Mouse (Mus musculus) thymus, adult 2 months (tissue): ENCODE results near the gene Ube2b. TPM values are rescaled to one million over a fixed set of nuclear protein-coding genes. Genes with fewer than 3 reads are reported as not detected.
A peak's percentile ranks its signal among the peaks of the same experiment; 100 is the strongest.

Experiments used
- DNase-seq: peaks from one replicate; pipeline ENCODE4 v3.0.0; 2021
- H3K27ac ChIP-seq: fragments of 200-500 bp; 2 replicates; pipeline ENCODE4 v1.5.1; 2012; ENCODE audit warnings: low read length, control low read depth; ENCODE audit not compliant: control insufficient read depth, insufficient read depth
- H3K27me3 ChIP-seq: fragments of 200-500 bp; 2 replicates; pipeline ENCODE4 v1.6.1; 2012; ENCODE audit warnings: mild to moderate bottlenecking, low read length, moderate library complexity, mixed read lengths; ENCODE audit not compliant: control insufficient read depth, insufficient read depth
- H3K36me3 ChIP-seq: fragments of 200-500 bp; 2 replicates; pipeline ENCODE4 v1.6.1; 2012; ENCODE audit warnings: mild to moderate bottlenecking, low read length, moderate library complexity; ENCODE audit not compliant: control insufficient read depth, insufficient read depth
- H3K4me1 ChIP-seq: fragments of 200-500 bp; replicated peaks from 2 replicates; pipeline ENCODE4 v1.6.1; 2012; ENCODE audit warnings: low read length; ENCODE audit not compliant: control insufficient read depth, insufficient read depth
- H3K4me3 ChIP-seq: fragments of 200-500 bp; 2 replicates; pipeline ENCODE4 v1.5.1; 2012; ENCODE audit warnings: mild to moderate bottlenecking, low read length, control low read depth, moderate library complexity; ENCODE audit not compliant: control insufficient read depth, insufficient read depth
- CTCF ChIP-seq: fragments of 200-500 bp; IDR thresholded peaks from 2 replicates; pipeline ENCODE4 v1.5.1; 2012; ENCODE audit warnings: mild to moderate bottlenecking, control low read depth, low read length, moderate library complexity, borderline replicate concordance; ENCODE audit not compliant: control insufficient read depth, poor library complexity, insufficient read depth; ENCODE audit errors: extremely low read depth
- POLR2A ChIP-seq: fragments of 200-500 bp; IDR thresholded peaks from 2 replicates; pipeline ENCODE4 v1.6.1; 2012; ENCODE audit warnings: mild to moderate bottlenecking, low read length, control low read depth, moderate library complexity; ENCODE audit not compliant: control insufficient read depth, poor library complexity, insufficient read depth; ENCODE audit errors: extremely low read depth
- whole genome bisulfite sequencing: fragments of 180-500 bp; shearing (Covaris S2); methylation state at CpG from one replicate; pipeline ENCODE4 v1.1.7; 2018; 5-methylcytosine and 5-hydroxymethylcytosine counted together
- polyA plus RNA-seq: library from polyadenylated mRNA; depleted of rRNA; stranded (reverse); fragments of >200 nt; gene quantifications from 2 replicates; pipeline ENCODE4 v1.2.3, GENCODE M21; 2012

Gene Ube2b
- polyA plus RNA-seq, 1 experiment = 72.5 TPM

GRCm38 (mm10) chr11:51960967-51961471 lies 39.5 kb downstream of the Ube2b start:
- WGBS = 24% methylated on average over 11 of the region's 11 CpGs
- peaks cover 32% of the 10 kb centered on the region for H3K4me1 ChIP-seq
- peak; percentile 48 for DNase-seq

GRCm38 (mm10) chr11:51960061-51960460 lies 40.5 kb downstream of the Ube2b start:
- no peak overlapping the region for H3K4me3 ChIP-seq
- no peaks in the 10 kb centered on the region for H3K36me3 ChIP-seq
- peaks cover 34% of the 10 kb centered on the region for H3K4me1 ChIP-seq
- 89% methylated on average over 4 of the region's 4 CpGs for WGBS
- H3K27ac ChIP-seq = no peak overlapping the region
- DNase-seq = no peak
- H3K27me3 ChIP-seq = no peaks in the 10 kb centered on the region
- TF ChIP-seq POLR2A (no peak), CTCF (no peak)

More at GRCm38 (mm10) chr11:51960967-51961471, 39.5 kb downstream of the Ube2b start:
- TF ChIP-seq POLR2A (no peak), CTCF (no peak)
- H3K27me3 ChIP-seq = no peaks in the 10 kb centered on the region
- no peaks in the 10 kb centered on the region for H3K36me3 ChIP-seq
- peak overlapping the region; percentile 92 for H3K27ac ChIP-seq
- peak overlapping the region; percentile 9 for H3K4me3 ChIP-seq

DNA sequence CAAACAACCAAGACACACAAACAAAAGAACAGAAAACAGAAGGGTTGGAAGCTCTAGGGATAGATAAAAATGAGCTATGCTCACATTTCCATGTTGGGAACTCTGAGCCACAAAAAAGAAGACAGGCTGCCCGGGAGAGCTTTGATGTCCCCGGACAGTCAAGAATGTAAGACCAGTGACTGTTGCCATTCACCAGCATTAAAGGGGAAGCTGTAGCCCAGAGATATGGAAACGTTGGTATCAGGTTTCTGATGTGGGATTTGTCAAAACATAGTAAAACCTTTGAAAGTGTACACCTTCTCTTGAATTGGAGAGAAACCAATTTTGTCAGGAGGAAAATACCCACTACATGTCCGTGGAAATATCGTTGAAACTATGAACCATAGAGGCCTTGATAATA lies 41.1 kb downstream of the Ube2b start:
- 21% methylated on average over 5 of the region's 5 CpGs for WGBS
- Histone ChIP-seq H3K4me1 (peaks cover 30% of the 10 kb centered on the region), H3K36me3 (no peaks in the 10 kb centered on the region), H3K27me3 (no peaks in the 10 kb centered on the region), H3K27ac (no peak overlapping the region), H3K4me3 (no peak overlapping the region)
- DNase-seq = no peak
- TF ChIP-seq POLR2A (no peak), CTCF (no peak)

GRCm38 (mm10) chr11:51957760-51958159 lies 42.8 kb downstream of the Ube2b start:
- Histone ChIP-seq H3K36me3 (no peaks in the 10 kb centered on the region), H3K4me3 (no peak overlapping the region), H3K27ac (no peak overlapping the region), H3K4me1 (peaks cover 31% of the 10 kb centered on the region), H3K27me3 (no peaks in the 10 kb centered on the region)
- WGBS = 96% methylated on average over 4 of the region's 4 CpGs
- DNase-seq = no peak
- no peak for TF ChIP-seq POLR2A
- no peak for TF ChIP-seq CTCF

DNA sequence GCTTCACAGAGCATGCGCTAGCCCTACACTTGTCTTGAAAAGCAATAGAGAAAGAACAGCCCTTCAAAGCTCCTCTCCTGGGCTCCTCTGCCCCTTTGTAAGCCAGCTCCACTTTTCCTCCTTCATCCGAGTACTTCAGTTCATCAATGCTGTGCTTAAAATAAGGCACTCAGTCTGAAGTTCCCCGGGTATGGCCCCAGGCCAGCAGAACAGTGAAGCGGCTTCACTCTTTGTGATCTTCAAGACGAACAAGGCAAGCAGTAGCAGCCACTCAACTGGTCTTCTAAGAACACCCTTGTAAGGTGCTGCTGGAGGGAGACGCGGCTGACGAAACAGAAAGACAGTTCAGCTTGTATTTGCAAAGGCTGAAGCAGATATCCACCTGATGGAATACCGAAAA lies 44.5 kb downstream of the Ube2b start:
- Histone ChIP-seq H3K36me3 (no peaks in the 10 kb centered on the region), H3K4me1 (peaks cover 30% of the 10 kb centered on the region), H3K4me3 (no peak overlapping the region), H3K27ac (peak overlapping the region; percentile 11; the same call in 1 of the 2 replicates), H3K27me3 (no peaks in the 10 kb centered on the region)
- no peak for TF ChIP-seq CTCF
- TF ChIP-seq POLR2A = no peak
- DNase-seq = no peak
- WGBS = 88% methylated on average over 9 of the region's 9 CpGs

GRCm38 (mm10) chr11:51951861-51952420 lies 48.6 kb downstream of the Ube2b start:
- H3K36me3 ChIP-seq = no peaks in the 10 kb centered on the region
- WGBS = 76% methylated on average over 5 of the region's 5 CpGs
- TF ChIP-seq POLR2A (no peak), CTCF (no peak)
- DNase-seq = no peak
- H3K27me3 ChIP-seq = no peaks in the 10 kb centered on the region
- 0 out of 2 replicates have a peak overlapping the region, but pooled peaks have one; percentile 3 for H3K27ac ChIP-seq
- H3K4me3 ChIP-seq = no peak overlapping the region
- peaks cover 51% of the 10 kb centered on the region for H3K4me1 ChIP-seq
